Mouse (Mus musculus): Measurements from ENCODE around the gene Ggnbp2.

The Ggnbp2 gene

GRCm38 (mm10) chr11:84826185-84826584 is 44.4 kb downstream of the Ggnbp2 start:
- DNase-seq (ENCODE audit: low spot score in 2 of 2) = no peak

- no peak for DNase-seq (ENCODE audit: low spot score in 2 of 2)
Observed at GRCm38 (mm10) chr11:84825261-84825807, 45.3 kb downstream of the Ggnbp2 start.

- no peak for DNase-seq (ENCODE audit: low spot score in 2 of 2)
Observed at GRCm38 (mm10) chr11:84823484-84823897, 47.1 kb downstream of the Ggnbp2 start.

- DNase-seq (ENCODE audit: low spot score in 2 of 2) = no peak
Observed at GRCm38 (mm10) chr11:84822487-84822886, 48.1 kb downstream of the Ggnbp2 start.

- no peak for DNase-seq (ENCODE audit: low spot score in 2 of 2)
Observed at GRCm38 (mm10) chr11:84821131-84821770, 49.4 kb downstream of the Ggnbp2 start.

- peak; percentile 89 to 91 for DNase-seq (ENCODE audit: low spot score in 2 of 2)
Observed at GRCm38 (mm10) chr11:84818961-84819692, 51.5 kb downstream of the Ggnbp2 start, which contains the start of gene Mrm1. Mrm1 (minus strand) TSS chr11:84819515.

GRCm38 (mm10) chr11:84818085-84818960 is 52.3 kb downstream of the Ggnbp2 start:
- DNase-seq (ENCODE audit: low spot score in 2 of 2) = peak; percentile 74 to 79

GRCm38 (mm10) chr11:84817362-84817761 is 53.3 kb downstream of the Ggnbp2 start:
- DNase-seq (ENCODE audit: low spot score in 2 of 2) = no peak

- DNase-seq (ENCODE audit: low spot score in 2 of 2) = peak; percentile 22 to 46
Observed at GRCm38 (mm10) chr11:84813724-84814510, 56.7 kb downstream of the Ggnbp2 start.

GRCm38 (mm10) chr11:84804373-84804772 is 66.2 kb downstream of the Ggnbp2 start:
- no peak for DNase-seq (ENCODE audit: low spot score in 2 of 2)

GRCm38 (mm10) chr11:84797627-84798353 is 72.8 kb downstream of the Ggnbp2 start:
- peak; percentile 19 to 63 for DNase-seq (ENCODE audit: low spot score in 2 of 2)

- DNase-seq (ENCODE audit: low spot score in 2 of 2) = no peak
Observed at GRCm38 (mm10) chr11:84797026-84797425, 73.6 kb downstream of the Ggnbp2 start.

- peak in 1 of 2 experiments; percentile 32 for DNase-seq (ENCODE audit: low spot score in 2 of 2)
Observed at GRCm38 (mm10) chr11:84794496-84795113, 76.0 kb downstream of the Ggnbp2 start.

GRCm38 (mm10) chr11:84793545-84793944 is 77.1 kb downstream of the Ggnbp2 start:
- no peak for DNase-seq (ENCODE audit: low spot score in 2 of 2)

- DNase-seq (ENCODE audit: low spot score in 2 of 2) = no peak
Observed at GRCm38 (mm10) chr11:84790383-84790782, 80.2 kb downstream of the Ggnbp2 start.
